Mouse (Mus musculus): ENCODE results near the gene D430042O09Rik. TPM values are rescaled to one million over a fixed set of nuclear protein-coding genes. Genes with fewer than 3 reads are reported as not detected.

Gene D430042O09Rik
- polyA plus RNA-seq, 1 experiment, result 3.7 TPM

- Histone ChIP-seq H3K79me2 (ENCODE audit: control insufficient read depth, insufficient read depth) (no peaks in the 10 kb centered on the region), H3K79me3 (ENCODE audit: low read depth) (no peaks in the 10 kb centered on the region)
- TF ChIP-seq CEBPB (IDR thresholded peaks at IDR 0.05; ENCODE audit: low read depth) (no peak), USF1 (IDR thresholded peaks at IDR 0.05; ENCODE audit: low read depth) (no peak), CTCF (IDR thresholded peaks at IDR 0.05; ENCODE audit: control insufficient read depth, insufficient read depth, insufficient read length) (no peak), MAX (IDR thresholded peaks at IDR 0.05) (no peak), MYOD1 (IDR thresholded peaks at IDR 0.05; ENCODE audit: control insufficient read depth, insufficient read length, low read depth) (no peak), FOSL1 (IDR thresholded peaks at IDR 0.05; ENCODE audit: insufficient read depth, low read length, poor library complexity, severe bottlenecking) (no peak), MYOG (IDR thresholded peaks at IDR 0.05; ENCODE audit: control insufficient read depth, extremely low read depth, insufficient read length) (no peak)
These were observed 192.2 kb downstream of the D430042O09Rik start for GRCm38 (mm10) chr7:125899916-125900315.

GRCm38 (mm10) chr7:125900386-125901161 lies 192.9 kb downstream of the D430042O09Rik start:
- Histone ChIP-seq H3K4me3 (ENCODE audit: insufficient read depth, poor library complexity, severe bottlenecking) (no peak overlapping the region), H3K79me3 (ENCODE audit: low read depth) (no peaks in the 10 kb centered on the region), H3K27me3 (ENCODE audit: control insufficient read depth, insufficient read depth, insufficient read length) (peaks cover 7% of the 10 kb centered on the region), H3K36me3 (ENCODE audit: control insufficient read depth, insufficient read depth) (no peaks in the 10 kb centered on the region), H3ac (ENCODE audit: control insufficient read depth, insufficient read length, low read depth) (no peak overlapping the region), H3K79me2 (ENCODE audit: control insufficient read depth, insufficient read depth) (no peaks in the 10 kb centered on the region)
- no peak for TF ChIP-seq FOSL1 (IDR thresholded peaks at IDR 0.05; ENCODE audit: insufficient read depth, low read length, poor library complexity, severe bottlenecking)

More at GRCm38 (mm10) chr7:125899916-125900315, 192.2 kb downstream of the D430042O09Rik start:
- Histone ChIP-seq H3ac (ENCODE audit: control insufficient read depth, insufficient read length, low read depth) (no peak overlapping the region), H3K36me3 (ENCODE audit: control insufficient read depth, insufficient read depth) (no peaks in the 10 kb centered on the region), H3K27me3 (ENCODE audit: control insufficient read depth, insufficient read depth, insufficient read length) (peaks cover 7% of the 10 kb centered on the region), H3K4me3 (ENCODE audit: insufficient read depth, poor library complexity, severe bottlenecking) (no peak overlapping the region)

- TF ChIP-seq USF1 (IDR thresholded peaks at IDR 0.05; ENCODE audit: low read depth) (no peak), MAX (IDR thresholded peaks at IDR 0.05) (no peak), MYOD1 (IDR thresholded peaks at IDR 0.05; ENCODE audit: control insufficient read depth, insufficient read length, low read depth) (no peak), CEBPB (IDR thresholded peaks at IDR 0.05; ENCODE audit: low read depth) (no peak)
- no peaks in the 10 kb centered on the region for H3K79me3 ChIP-seq (ENCODE audit: low read depth)
- H3K79me2 ChIP-seq (ENCODE audit: control insufficient read depth, insufficient read depth), result no peaks in the 10 kb centered on the region
- H3K4me3 ChIP-seq (ENCODE audit: insufficient read depth, poor library complexity, severe bottlenecking), result no peak overlapping the region
- H3K27me3 ChIP-seq (ENCODE audit: control insufficient read depth, insufficient read depth, insufficient read length), result peaks cover 46% of the 10 kb centered on the region
- no peak overlapping the region for H3ac ChIP-seq (ENCODE audit: control insufficient read depth, insufficient read length, low read depth)
- no peaks in the 10 kb centered on the region for H3K36me3 ChIP-seq (ENCODE audit: control insufficient read depth, insufficient read depth)
These were observed 213.1 kb downstream of the D430042O09Rik start for GRCm38 (mm10) chr7:125920801-125921200.

GRCm38 (mm10) chr7:125924044-125924443 lies 216.4 kb downstream of the D430042O09Rik start:
- TF ChIP-seq MAX (IDR thresholded peaks at IDR 0.05), result no peak
- no peak for TF ChIP-seq FOSL1 (IDR thresholded peaks at IDR 0.05; ENCODE audit: insufficient read depth, low read length, poor library complexity, severe bottlenecking)
- TF ChIP-seq MYOG (IDR thresholded peaks at IDR 0.05; ENCODE audit: control insufficient read depth, extremely low read depth, insufficient read length), result no peak
- no peak for TF ChIP-seq CEBPB (IDR thresholded peaks at IDR 0.05; ENCODE audit: low read depth)
- no peak for TF ChIP-seq USF1 (IDR thresholded peaks at IDR 0.05; ENCODE audit: low read depth)
- no peak for TF ChIP-seq MYOD1 (IDR thresholded peaks at IDR 0.05; ENCODE audit: control insufficient read depth, insufficient read length, low read depth)
- TF ChIP-seq CTCF (IDR thresholded peaks at IDR 0.05; ENCODE audit: control insufficient read depth, insufficient read depth, insufficient read length), result no peak
- Histone ChIP-seq H3K36me3 (ENCODE audit: control insufficient read depth, insufficient read depth) (no peaks in the 10 kb centered on the region), H3K27me3 (ENCODE audit: control insufficient read depth, insufficient read depth, insufficient read length) (peaks cover 56% of the 10 kb centered on the region), H3K79me3 (ENCODE audit: low read depth) (no peaks in the 10 kb centered on the region), H3K4me3 (ENCODE audit: insufficient read depth, poor library complexity, severe bottlenecking) (no peak overlapping the region), H3ac (ENCODE audit: control insufficient read depth, insufficient read length, low read depth) (no peak overlapping the region), H3K79me2 (ENCODE audit: control insufficient read depth, insufficient read depth) (no peaks in the 10 kb centered on the region)

Other genes starting within 250 kb of the D430042O09Rik start
- 103 TPM for gene Nsmce1, start 216.3 kb upstream of the D430042O09Rik start, polyA plus RNA-seq (2012; fragmentation: generic; extraction: Trizol)
- gene Il4ra, start 155.8 kb upstream of the D430042O09Rik start, polyA plus RNA-seq (2012; fragmentation: generic; extraction: Trizol), result 22.7 TPM
- gene Il21r, start 104.5 kb upstream of the D430042O09Rik start, polyA plus RNA-seq (2012; fragmentation: generic; extraction: Trizol), result 0.35 TPM
- gene Gtf3c1, start 108 bp upstream of the D430042O09Rik start, polyA plus RNA-seq (2012; fragmentation: generic; extraction: Trizol), result 37.1 TPM